Mouse (Mus musculus) adrenal gland, postnatal 36 days (tissue): ENCODE data around the gene Slc11a1. TPM values are rescaled to one million over a fixed set of nuclear protein-coding genes. Genes with fewer than 3 reads are reported as not detected.

ENCODE experiments used
- DNase-seq, 2 experiments: peaks; one replicate each; pipeline ENCODE4 v3.0.0; 2021; ENCODE audit warnings: mixed read lengths in 1 of 2
- total RNA-seq, 2 experiments: library from RNA; stranded (reverse); gene quantifications; 2 replicates each; pipeline ENCODE4 v1.2.3; 2021

The Slc11a1 gene
- total RNA-seq, 2 experiments from 2014 or later, result 7.9 to 13.1 TPM

- no peak for DNase-seq
These were observed 21.4 kb upstream of the Slc11a1 start for GRCm38 (mm10) chr1:74353453-74354229.

- DNase-seq, result no peak
These were observed 17.5 kb upstream of the Slc11a1 start for GRCm38 (mm10) chr1:74357531-74357930.

- no peak for DNase-seq
These were observed 15.0 kb upstream of the Slc11a1 start for GRCm38 (mm10) chr1:74359952-74360517.

- DNase-seq, result peak; percentile 66 to 83
These were observed 13.2 kb upstream of the Slc11a1 start, which contains the start of gene Catip for GRCm38 (mm10) chr1:74361812-74362211. Gene Catip (plus strand): TSS chr1:74362108.

- DNase-seq, result no peak
These were observed 12.4 kb upstream of the Slc11a1 start for GRCm38 (mm10) chr1:74362325-74363229.

- no peak for DNase-seq
These were observed 11.6 kb upstream of the Slc11a1 start for GRCm38 (mm10) chr1:74363437-74363836.

- DNase-seq, result no peak
These were observed 10.7 kb upstream of the Slc11a1 start for GRCm38 (mm10) chr1:74364270-74364669.

GRCm38 (mm10) chr1:74367886-74368645 is 6.9 kb upstream of the Slc11a1 start:
- DNase-seq, result peak; percentile 57 to 71

GRCm38 (mm10) chr1:74370040-74370439 is 5.0 kb upstream of the Slc11a1 start:
- no peak for DNase-seq

GRCm38 (mm10) chr1:74373372-74373771 is 1.6 kb upstream of the Slc11a1 start:
- no peak for DNase-seq

- DNase-seq, result no peak
These were observed 566 bp downstream of the Slc11a1 start for GRCm38 (mm10) chr1:74375561-74375960.

- peak; percentile 81 to 86 for DNase-seq
These were observed 1.4 kb downstream of the Slc11a1 start for GRCm38 (mm10) chr1:74376396-74376795.

GRCm38 (mm10) chr1:74379058-74379504 is 4.1 kb downstream of the Slc11a1 start:
- peak in 1 of 2 experiments; percentile 33 for DNase-seq

- no peak for DNase-seq
These were observed 5.5 kb downstream of the Slc11a1 start for GRCm38 (mm10) chr1:74380484-74380883.

- DNase-seq, result no peak
These were observed 6.6 kb downstream of the Slc11a1 start for GRCm38 (mm10) chr1:74381588-74382021.

GRCm38 (mm10) chr1:74383385-74383784 is 8.4 kb downstream of the Slc11a1 start:
- no peak for DNase-seq

- DNase-seq, result no peak
These were observed 9.5 kb downstream of the Slc11a1 start for GRCm38 (mm10) chr1:74384525-74384924.

- no peak for DNase-seq
These were observed 10.1 kb downstream of the Slc11a1 start for GRCm38 (mm10) chr1:74385064-74385463.

GRCm38 (mm10) chr1:74385531-74385930 is 10.5 kb downstream of the Slc11a1 start:
- DNase-seq, result no peak

GRCm38 (mm10) chr1:74386363-74386713 is 11.3 kb downstream of the Slc11a1 start:
- DNase-seq, result no peak

- peak; percentile 94 for DNase-seq
These were observed 11.9 kb downstream of the Slc11a1 start for GRCm38 (mm10) chr1:74386714-74387385.
